In the genomic region with DNA sequence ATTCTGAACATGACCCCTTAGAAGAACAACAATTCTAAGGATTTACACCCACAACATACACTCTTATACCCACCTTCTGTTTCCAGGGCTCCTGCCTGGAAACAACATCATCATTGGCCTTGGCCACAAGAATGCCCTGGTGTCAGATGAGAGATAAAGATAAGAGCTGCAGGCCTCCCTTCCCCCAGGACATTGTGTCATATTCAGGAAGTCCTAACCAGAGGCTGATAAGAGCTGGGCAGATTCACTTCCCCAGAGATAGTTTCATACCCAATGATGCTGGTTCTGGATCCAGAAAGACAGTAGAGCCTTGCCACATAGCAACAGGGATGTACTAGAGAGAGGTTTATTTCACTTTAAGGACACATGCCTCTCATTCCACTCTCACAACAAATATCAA, we compare ENCODE assay signal across 23 mouse cellular contexts. TPM values are rescaled to one million over a fixed set of nuclear protein-coding genes. Genes with fewer than 3 reads are reported as not detected.
DNase-seq lines count a peak whose midpoint lies in the region; ATAC-seq and TF ChIP-seq lines count a peak whose summit lies in the region.
"Had no signal": no experiment of that assay in that cellular context is flagged by ENCODE, and none has a peak within 500 bp of the region (broad histone marks: within the 10 kb centered on the region; RNA-seq: fewer than 3 reads in every experiment).

No protein-coding gene starts in this region.

- peak; percentile 65 for TF ChIP-seq EP300 in CH12.LX (IDR thresholded peaks at IDR 0.05; ENCODE audit: low read length)

- TF ChIP-seq RAD21 in CH12.LX (IDR thresholded peaks at IDR 0.05; ENCODE audit: low read depth, low read length): no peak

- no peak overlapping the region for H3K27ac ChIP-seq in CH12.LX (ENCODE audit: insufficient read depth, low read depth)
- H3K27ac ChIP-seq: forebrain, embryonic 12.5 days; heart, embryonic 10.5 days; hindbrain, embryonic 12.5 days; liver, embryonic 14.5 days; lung, embryonic 15.5 days; midbrain, embryonic 10.5 days; stomach, postnatal 0 days had no signal

- H3K4me3 ChIP-seq in CH12.LX (replicated peaks in 1 of 3; ENCODE audit: low read depth in 2 of 3, low read length in 2 of 3, poor library complexity in 1 of 3): no peak overlapping the region
- H3K4me3 ChIP-seq: forebrain, embryonic 12.5 days; heart, embryonic 10.5 days; hindbrain, embryonic 12.5 days; lung, embryonic 15.5 days; midbrain, embryonic 10.5 days had no signal

- H3K79me2 ChIP-seq in CH12.LX (replicated peaks; ENCODE audit: control insufficient read depth, extremely low read depth, insufficient read depth, poor library complexity, severe bottlenecking): no peaks in the 10 kb centered on the region

- peak; percentile 10 for DNase-seq in lung, postnatal 36 days
- no peak for DNase-seq in lung, postnatal 10 days
- peak; percentile 67 for DNase-seq in CH12.LX (ENCODE audit: extremely low read depth)
- DNase-seq in natural killer cell, adult 2 months (ENCODE audit: low spot score in 2 of 2): peak; percentile 4 to 18
- no peak for DNase-seq in thymus, postnatal 14 days
- DNase-seq in layer of hippocampus, postnatal 14 days (ENCODE audit: low spot score in 2 of 2): no peak
- no peak for DNase-seq in kidney, adult 8-10 months
- DNase-seq: adrenal gland, postnatal 36 days; cerebellum, adult 9-10 months; gastrocnemius, postnatal 25 days; kidney, postnatal 36 days; layer of hippocampus, postnatal 36 days; thymus, postnatal 36 days had no signal

- no peak overlapping the region for H3K9ac ChIP-seq in CH12.LX (ENCODE audit: insufficient read depth, low read depth)
- H3K9ac ChIP-seq: forebrain, embryonic 12.5 days; hindbrain, embryonic 12.5 days; liver, embryonic 14.5 days; lung, embryonic 15.5 days had no signal

- H3K36me3 ChIP-seq in CH12.LX (replicated peaks in 1 of 2; ENCODE audit: control insufficient read depth in 1 of 2, insufficient read depth in 1 of 2, low read length in 1 of 2): no peaks in the 10 kb centered on the region
- H3K36me3 ChIP-seq: forebrain, embryonic 12.5 days; heart, embryonic 10.5 days; hindbrain, embryonic 12.5 days; lung, embryonic 15.5 days; midbrain, embryonic 10.5 days had no signal

- no peak overlapping the region for H3K4me2 ChIP-seq in CH12.LX (ENCODE audit: insufficient read depth, low read depth, poor library complexity, severe bottlenecking)
- H3K4me2 ChIP-seq: forebrain, embryonic 12.5 days; hindbrain, embryonic 12.5 days; lung, embryonic 15.5 days had no signal

- no peak for TF ChIP-seq CTCF in CH12.LX (conservative IDR thresholded peaks at IDR 0.05 in 1 of 2, IDR thresholded peaks at IDR 0.05 in 1 of 2; ENCODE audit: low read depth in 2 of 2, low read length in 2 of 2)

- no peaks in the 10 kb centered on the region for H3K27me3 ChIP-seq in CH12.LX (replicated peaks)
- H3K27me3 ChIP-seq: forebrain, embryonic 12.5 days; hindbrain, embryonic 12.5 days; lung, embryonic 15.5 days had no signal

- H3K9me3 ChIP-seq in CH12.LX (replicated peaks; ENCODE audit: low read length): no peaks in the 10 kb centered on the region
- H3K9me3 ChIP-seq: forebrain, embryonic 12.5 days; heart, embryonic 10.5 days; hindbrain, embryonic 12.5 days; lung, embryonic 15.5 days; midbrain, embryonic 10.5 days had no signal

- H3K4me1 ChIP-seq in CH12.LX (ENCODE audit: control insufficient read depth in 1 of 2, insufficient read depth in 2 of 2): peaks cover 13 to 49% of the 10 kb centered on the region in 2 experiments; a peak in 3 of 4 replicates
- H3K4me1 ChIP-seq: forebrain, embryonic 12.5 days; heart, embryonic 10.5 days; hindbrain, embryonic 12.5 days; lung, embryonic 15.5 days; midbrain, embryonic 10.5 days had no signal

- in situ Hi-C loops in CH12.LX (cut with MboI; ENCODE audit: low pct_ligation_motif_present, low pct_unique_long_range_greater_than_20kb, low sequenced_read_pairs): no loop called here

- TF ChIP-seq POLR2A in CH12.LX (IDR thresholded peaks at IDR 0.05; ENCODE audit: low read depth, low read length): no peak

- dilution Hi-C loops in CH12.LX (cut with MboI; ENCODE audit: extremely low pct_ligation_motif_present, extremely low pct_unique_long_range_greater_than_20kb, low sequenced_read_pairs): no loop called here

- peak; percentile 67 for ATAC-seq in granulocyte monocyte progenitor cell, adult 5-6 weeks (replicated peaks; ENCODE audit: poor library complexity, severe bottlenecking)
- ATAC-seq: CD4-positive, CD25-positive, alpha-beta regulatory T cell, adult 4 months; inflammation-experienced regulatory T-cells, adult 6 months had no signal

TF ChIP-seq in CH12.LX, 34 proteins besides CTCF, POLR2A, EP300 and RAD21:
- TF ChIP-seq IRF4 (IDR thresholded peaks at IDR 0.05; ENCODE audit: low read depth, low read length): peak; percentile 16; the same call in 1 of the 2 replicates
- peak; percentile 66; the same call in 1 of the 2 replicates for TF ChIP-seq CHD2 (IDR thresholded peaks at IDR 0.05; ENCODE audit: low read length)
- no peak for TF ChIP-seq CHD1 (IDR thresholded peaks at IDR 0.05; ENCODE audit: low read depth, low read length)
- TF ChIP-seq E2F4 (IDR thresholded peaks at IDR 0.05; ENCODE audit: insufficient replicate concordance, low read depth, low read length): no peak
- TF ChIP-seq POLR2AphosphoS2 (IDR thresholded peaks at IDR 0.05; ENCODE audit: low read depth, low read length): no peak
- no peak for TF ChIP-seq TCF12 (IDR thresholded peaks at IDR 0.05; ENCODE audit: low read depth, low read length)
- no peak for TF ChIP-seq MEF2A (IDR thresholded peaks at IDR 0.05; ENCODE audit: borderline replicate concordance, low read depth, low read length)
- TF ChIP-seq MAZ (IDR thresholded peaks at IDR 0.05; ENCODE audit: low read depth, low read length): no peak
- no peak for TF ChIP-seq ZNF384 (IDR thresholded peaks at IDR 0.05; ENCODE audit: low read depth, low read length)
- no peak for TF ChIP-seq NRF1 (IDR thresholded peaks at IDR 0.05; ENCODE audit: low read depth, low read length)
- TF ChIP-seq ELF1 (IDR thresholded peaks at IDR 0.05; ENCODE audit: low read depth, low read length): peak; percentile 55; the same call in 1 of the 2 replicates
- no peak for TF ChIP-seq ZC3H11A (IDR thresholded peaks at IDR 0.05; ENCODE audit: low read depth, low read length)
- TF ChIP-seq JUND (conservative IDR thresholded peaks at IDR 0.05; ENCODE audit: low read depth, low read length): peak; percentile 36; the same call in 1 of the 2 replicates
- TF ChIP-seq PAX5 (IDR thresholded peaks at IDR 0.05; ENCODE audit: low read length): no peak
- no peak for TF ChIP-seq NELFE (IDR thresholded peaks at IDR 0.05; ENCODE audit: low read depth, low read length)
- TF ChIP-seq MAFK (IDR thresholded peaks at IDR 0.05; ENCODE audit: insufficient replicate concordance, low read length): no peak
- TF ChIP-seq HCFC1 (IDR thresholded peaks at IDR 0.05; ENCODE audit: low read depth, low read length): no peak
- no peak for TF ChIP-seq JUN (IDR thresholded peaks at IDR 0.05; ENCODE audit: insufficient read depth, low read depth, low read length)
- TF ChIP-seq ZMIZ1 (IDR thresholded peaks at IDR 0.05; ENCODE audit: low read depth, low read length): no peak
- no peak for TF ChIP-seq USF1 (IDR thresholded peaks at IDR 0.05; ENCODE audit: low read depth, low read length)
- no peak for TF ChIP-seq MXI1 (IDR thresholded peaks at IDR 0.05; ENCODE audit: low read depth, low read length)
- no peak for TF ChIP-seq ETS1 (conservative IDR thresholded peaks at IDR 0.05; ENCODE audit: low read depth, low read length)
- no peak for TF ChIP-seq BHLHE40 (IDR thresholded peaks at IDR 0.05; ENCODE audit: low read depth, low read length)

RNA-seq across cellular contexts. Expression of gene Camk1d, which starts 55.3 kb away (rescaled TPM):
- total RNA-seq in CH12.LX (2012; rRNA removed) (4.8 and 5.7 TPM in 2 replicates), CH12.LX (2014; rRNA removed) (4.6 and 5.1 TPM in 2 replicates)
- 11.7 and 12.4 TPM in 2 replicates for polyA plus RNA-seq in CH12.LX (2012; ENCODE audit: insufficient read length, low read depth)
- total RNA-seq in granulocyte monocyte progenitor cell, adult 5-6 weeks (2014; fragmentation: Nextera tagmentation): 1.8 and 4.5 TPM in 2 replicates
- total RNA-seq in granulocyte monocyte progenitor cell, adult 5-6 weeks (2017): 0.26 and 0.78 TPM in 2 replicates
- 100 to 1,000 TPM; 146 to 147 TPM for total RNA-seq in layer of hippocampus, postnatal 14 days (2021)

Comparison
In these comparisons a context has a peak if more than half of its experiments do, and no peak if none do; other contexts are left out.
1. DNase-seq: peak in lung, postnatal 36 days (single experiment), CH12.LX (single experiment) and natural killer cell, adult 2 months (2 of 2); none in lung, postnatal 10 days (single experiment), thymus, postnatal 14 days (single experiment), layer of hippocampus, postnatal 14 days (0 of 2) and kidney, adult 8-10 months (0 of 2).
2. RNA of gene Camk1d, which starts 55.3 kb away (total RNA-seq): 146 to 147 TPM in layer of hippocampus, postnatal 14 days; 4.6 to 5.7 TPM in CH12.LX and 0.26 to 4.5 TPM in granulocyte monocyte progenitor cell, adult 5-6 weeks; every median in the first group is over 10 times any median in the second.